Comparison of ENCODE assay signal across 8 mouse cellular contexts in genomic region chr9:44509487-44510354, GRCm38 (mm10). TPM values are rescaled to one million over a fixed set of nuclear protein-coding genes. Genes with fewer than 3 reads are reported as not detected.
DNase-seq lines count a peak whose midpoint lies in the region; ATAC-seq lines count a peak whose summit lies in the region.

No protein-coding gene starts in this region.

- 0 out of 2 replicates have a peak, but pooled peaks cover 2% of the 10 kb centered on the region for H3K36me3 ChIP-seq in hindbrain, embryonic 11.5 days (ENCODE audit: control insufficient read depth, insufficient read depth, low read length)

- no peaks in the 10 kb centered on the region for H3K9me3 ChIP-seq in hindbrain, embryonic 11.5 days (ENCODE audit: control insufficient read depth, low read length)

- WGBS in hindbrain, embryonic 11.5 days, result 11% methylated on average over 26 of the region's 27 CpGs

- peak; percentile 30; the same call in 1 of the 2 replicates for ATAC-seq in hindbrain, embryonic 11.5 days (ENCODE audit: low FRiP score)

- no peaks in the 10 kb centered on the region for H3K27me3 ChIP-seq in hindbrain, embryonic 11.5 days (ENCODE audit: control insufficient read depth, insufficient read depth, low read length)

- peak; percentile 88 for DNase-seq in T-cell, adult 2 months (ENCODE audit: low spot score)
- peak; percentile 97 for DNase-seq in cerebellum, postnatal 10 days
- DNase-seq in frontal cortex, postnatal 10 days (ENCODE audit: low spot score in 2 of 2), result peak; percentile 80 to 81
- DNase-seq in hindbrain, embryonic 11.5 days (ENCODE audit: low spot score), result peak; percentile 82
- peak; percentile 68 to 79 for DNase-seq in layer of hippocampus, postnatal 14 days (ENCODE audit: low spot score in 2 of 2)
- DNase-seq in lung, postnatal 25 days (ENCODE audit: low spot score), result peak; percentile 92
- DNase-seq in ovary, postnatal 14 days (ENCODE audit: low spot score), result peak; percentile 97
- DNase-seq in thymus, postnatal 25 days, result peak; percentile 93

- peak overlapping the region; percentile 17 for H3K4me3 ChIP-seq in hindbrain, embryonic 11.5 days (ENCODE audit: low read depth, low read length)

- H3K4me2 ChIP-seq in hindbrain, embryonic 11.5 days (replicated peaks; ENCODE audit: low read depth, low read length), result peak overlapping the region; percentile 44

- no peak overlapping the region for H3K27ac ChIP-seq in hindbrain, embryonic 11.5 days (ENCODE audit: low read depth, low read length)

- H3K4me1 ChIP-seq in hindbrain, embryonic 11.5 days (replicated peaks; ENCODE audit: control insufficient read depth, insufficient read depth, low read length), result 0 out of 2 replicates have a peak, but pooled peaks cover 3% of the 10 kb centered on the region

- no peak overlapping the region for H3K9ac ChIP-seq in hindbrain, embryonic 11.5 days (ENCODE audit: low read depth, low read length)

RNA-seq across cellular contexts. Expression of gene Bcl9l, which starts 27.1 kb away (rescaled TPM):
- polyA plus RNA-seq in hindbrain, embryonic 11.5 days (2014; fragmentation: Nextera tagmentation; extraction: Ambion mirVana), result 8.6 and 10.1 TPM in 2 replicates
- 10 to 100 TPM; 76.1 to 76.3 TPM for total RNA-seq in layer of hippocampus, postnatal 14 days (2021)

RNA-seq across cellular contexts. Expression of gene Cxcr5, which starts 52.0 kb away (rescaled TPM):
- polyA plus RNA-seq in hindbrain, embryonic 11.5 days (2014; fragmentation: Nextera tagmentation; extraction: Ambion mirVana), result 0.11 and 0.48 TPM in 2 replicates
- total RNA-seq in layer of hippocampus, postnatal 14 days (2021), result not detected

RNA-seq across cellular contexts. Expression of gene Upk2, which starts 54.9 kb away (rescaled TPM):
- 0.83 TPM in 1 of 2 replicates, not detected in the other for polyA plus RNA-seq in hindbrain, embryonic 11.5 days (2014; fragmentation: Nextera tagmentation; extraction: Ambion mirVana)
- not detected for total RNA-seq in layer of hippocampus, postnatal 14 days (2021)
